Mouse (Mus musculus): Measurements from ENCODE around the gene Prss36.

GRCm38 (mm10) chr7:127929923-127930322, 16.6 kb downstream of the Prss36 start, which contains the start of gene Prss8:
- no peak for TF ChIP-seq GATA1 (IDR thresholded peaks at IDR 0.05; ENCODE audit: low read length)
- no peak for TF ChIP-seq TAL1 (IDR thresholded peaks at IDR 0.05; ENCODE audit: low read length)

Data from erythroblast, embryonic 14.5 days (primary cell).